Mouse (Mus musculus): ENCODE data around the gene Hpse. TPM values are rescaled to one million over a fixed set of nuclear protein-coding genes. Genes with fewer than 3 reads are reported as not detected.
A peak's percentile ranks its signal among the peaks of the same experiment; 100 is the strongest.

Gene Hpse
- total RNA-seq, 1 experiment = 1.2 TPM

GRCm38 (mm10) chr5:100666965-100667364 is 52.6 kb downstream of the Hpse start:
- Histone ChIP-seq H3K4me1 (ENCODE audit: control insufficient read depth in 2 of 2, insufficient read depth in 2 of 2, low read length in 2 of 2, poor library complexity in 1 of 2) (no peaks in the 10 kb centered on the region), H3K27ac (ENCODE audit: insufficient read depth, low read depth, low read length, poor library complexity, severe bottlenecking) (no peak overlapping the region), H3K9me3 (ENCODE audit: control insufficient read depth, insufficient read depth, low read depth, low read length) (no peaks in the 10 kb centered on the region), H3K4me3 (ENCODE audit: insufficient read depth in 1 of 2, low read depth in 1 of 2, low read length in 2 of 2, poor library complexity in 1 of 2, severe bottlenecking in 1 of 2) (no peak overlapping the region), H3K36me3 (ENCODE audit: control insufficient read depth, insufficient read depth, low read length, poor library complexity, severe bottlenecking) (peaks cover 22% of the 10 kb centered on the region; the same call in 1 of the 2 replicates), H3K9ac (ENCODE audit: insufficient read depth, low read depth, low read length, poor library complexity, severe bottlenecking) (no peak overlapping the region)
- TF ChIP-seq ZC3H11A (IDR thresholded peaks at IDR 0.05; ENCODE audit: borderline replicate concordance, low read depth, low read length) = no peak
- no peak for TF ChIP-seq MAFK (IDR thresholded peaks at IDR 0.05; ENCODE audit: insufficient read depth, low read depth, low read length)
- TF ChIP-seq CHD2 (IDR thresholded peaks at IDR 0.05; ENCODE audit: low read depth, low read length) = no peak
- no peak for TF ChIP-seq ZNF384 (IDR thresholded peaks at IDR 0.05; ENCODE audit: low read depth, low read length)
- no peak for TF ChIP-seq HCFC1 (IDR thresholded peaks at IDR 0.05; ENCODE audit: borderline replicate concordance, insufficient read depth, low read length)
- in situ Hi-C loops (cut with MboI; ENCODE audit: low sequenced_read_pairs in 2 of 2, unreplicated experiment in 2 of 2) = no loop called here
- DNase-seq (ENCODE audit: low read depth, low spot score) = no peak

- H3K9ac ChIP-seq (ENCODE audit: insufficient read depth, low read depth, low read length, poor library complexity, severe bottlenecking) = no peak overlapping the region
- no peaks in the 10 kb centered on the region for H3K9me3 ChIP-seq (ENCODE audit: control insufficient read depth, insufficient read depth, low read depth, low read length)
- in situ Hi-C loops (cut with MboI; ENCODE audit: low sequenced_read_pairs in 2 of 2, unreplicated experiment in 2 of 2) = no loop called here
- no peak overlapping the region for H3K27ac ChIP-seq (ENCODE audit: insufficient read depth, low read depth, low read length, poor library complexity, severe bottlenecking)
- TF ChIP-seq ZC3H11A (IDR thresholded peaks at IDR 0.05; ENCODE audit: borderline replicate concordance, low read depth, low read length) (0 out of 2 replicates have a peak, but pooled peaks have one; percentile 2), MAFK (IDR thresholded peaks at IDR 0.05; ENCODE audit: insufficient read depth, low read depth, low read length) (no peak), HCFC1 (IDR thresholded peaks at IDR 0.05; ENCODE audit: borderline replicate concordance, insufficient read depth, low read length) (no peak), CHD2 (IDR thresholded peaks at IDR 0.05; ENCODE audit: low read depth, low read length) (no peak), ZNF384 (IDR thresholded peaks at IDR 0.05; ENCODE audit: low read depth, low read length) (0 out of 2 replicates have a peak, but pooled peaks have one; percentile 18)
- peaks cover 23% of the 10 kb centered on the region; the same call in 1 of the 2 replicates for H3K36me3 ChIP-seq (ENCODE audit: control insufficient read depth, insufficient read depth, low read length, poor library complexity, severe bottlenecking)
- no peak overlapping the region for H3K4me3 ChIP-seq (ENCODE audit: insufficient read depth in 1 of 2, low read depth in 1 of 2, low read length in 2 of 2, poor library complexity in 1 of 2, severe bottlenecking in 1 of 2)
- no peaks in the 10 kb centered on the region for H3K4me1 ChIP-seq (ENCODE audit: control insufficient read depth in 2 of 2, insufficient read depth in 2 of 2, low read length in 2 of 2, poor library complexity in 1 of 2)
- DNase-seq (ENCODE audit: low read depth, low spot score) = no peak
These were observed 55.7 kb downstream of the Hpse start for GRCm38 (mm10) chr5:100663854-100664253.

GRCm38 (mm10) chr5:100663011-100663410 is 56.5 kb downstream of the Hpse start:
- in situ Hi-C loops (cut with MboI; ENCODE audit: low sequenced_read_pairs in 2 of 2, unreplicated experiment in 2 of 2) = no loop called here
- H3K27ac ChIP-seq (ENCODE audit: insufficient read depth, low read depth, low read length, poor library complexity, severe bottlenecking) = no peak overlapping the region
- no peaks in the 10 kb centered on the region for H3K4me1 ChIP-seq (ENCODE audit: control insufficient read depth in 2 of 2, insufficient read depth in 2 of 2, low read length in 2 of 2, poor library complexity in 1 of 2)
- no peak overlapping the region for H3K9ac ChIP-seq (ENCODE audit: insufficient read depth, low read depth, low read length, poor library complexity, severe bottlenecking)
- no peaks in the 10 kb centered on the region for H3K9me3 ChIP-seq (ENCODE audit: control insufficient read depth, insufficient read depth, low read depth, low read length)
- H3K4me3 ChIP-seq (ENCODE audit: insufficient read depth in 1 of 2, low read depth in 1 of 2, low read length in 2 of 2, poor library complexity in 1 of 2, severe bottlenecking in 1 of 2) = no peak overlapping the region
- peaks cover 22% of the 10 kb centered on the region; the same call in 1 of the 2 replicates for H3K36me3 ChIP-seq (ENCODE audit: control insufficient read depth, insufficient read depth, low read length, poor library complexity, severe bottlenecking)
- no peak for DNase-seq (ENCODE audit: low read depth, low spot score)
- TF ChIP-seq MAFK (IDR thresholded peaks at IDR 0.05; ENCODE audit: insufficient read depth, low read depth, low read length) (no peak), HCFC1 (IDR thresholded peaks at IDR 0.05; ENCODE audit: borderline replicate concordance, insufficient read depth, low read length) (no peak), CHD2 (IDR thresholded peaks at IDR 0.05; ENCODE audit: low read depth, low read length) (no peak), ZC3H11A (IDR thresholded peaks at IDR 0.05; ENCODE audit: borderline replicate concordance, low read depth, low read length) (no peak), ZNF384 (IDR thresholded peaks at IDR 0.05; ENCODE audit: low read depth, low read length) (no peak)

- H3K36me3 ChIP-seq (ENCODE audit: control insufficient read depth, insufficient read depth, low read length, poor library complexity, severe bottlenecking) = peaks cover 27% of the 10 kb centered on the region; the same call in 1 of the 2 replicates
- H3K4me3 ChIP-seq (ENCODE audit: insufficient read depth in 1 of 2, low read depth in 1 of 2, low read length in 2 of 2, poor library complexity in 1 of 2, severe bottlenecking in 1 of 2) = no peak overlapping the region
- in situ Hi-C loops (cut with MboI; ENCODE audit: low sequenced_read_pairs in 2 of 2, unreplicated experiment in 2 of 2) = no loop called here
- no peaks in the 10 kb centered on the region for H3K9me3 ChIP-seq (ENCODE audit: control insufficient read depth, insufficient read depth, low read depth, low read length)
- no peaks in the 10 kb centered on the region for H3K4me1 ChIP-seq (ENCODE audit: control insufficient read depth in 2 of 2, insufficient read depth in 2 of 2, low read length in 2 of 2, poor library complexity in 1 of 2)
- DNase-seq (ENCODE audit: low read depth, low spot score) = no peak
- no peak overlapping the region for H3K9ac ChIP-seq (ENCODE audit: insufficient read depth, low read depth, low read length, poor library complexity, severe bottlenecking)
- no peak overlapping the region for H3K27ac ChIP-seq (ENCODE audit: insufficient read depth, low read depth, low read length, poor library complexity, severe bottlenecking)
- TF ChIP-seq ZC3H11A (IDR thresholded peaks at IDR 0.05; ENCODE audit: borderline replicate concordance, low read depth, low read length) = no peak
- no peak for TF ChIP-seq ZNF384 (IDR thresholded peaks at IDR 0.05; ENCODE audit: low read depth, low read length)
- no peak for TF ChIP-seq MAFK (IDR thresholded peaks at IDR 0.05; ENCODE audit: insufficient read depth, low read depth, low read length)
- no peak for TF ChIP-seq HCFC1 (IDR thresholded peaks at IDR 0.05; ENCODE audit: borderline replicate concordance, insufficient read depth, low read length)
- no peak for TF ChIP-seq CHD2 (IDR thresholded peaks at IDR 0.05; ENCODE audit: low read depth, low read length)
These were observed 61.1 kb downstream of the Hpse start for GRCm38 (mm10) chr5:100658460-100658859.
